Mouse (Mus musculus): ENCODE results near the gene Atpif1.

Atpif1 gene

GRCm38 (mm10) chr4:132532981-132533916, at the start of gene Atpif1:
Gene Atpif1 (minus strand): TSS chr4:132533659.
- WGBS: under 1% methylated on average over 63 of the region's 63 CpGs

GRCm38 (mm10) chr4:132574809-132575347, 41.4 kb upstream of the Atpif1 start:
- WGBS: 86% methylated on average over 1 of the region's 1 CpGs

- 21% methylated on average over 11 of the region's 11 CpGs for WGBS
Observed at GRCm38 (mm10) chr4:132573327-132573726, 39.9 kb upstream of the Atpif1 start.

- 55% methylated on average over 9 of the region's 9 CpGs for WGBS
Observed at GRCm38 (mm10) chr4:132571190-132571589, 37.7 kb upstream of the Atpif1 start.

GRCm38 (mm10) chr4:132569115-132569514, 35.7 kb upstream of the Atpif1 start:
- WGBS: 94% methylated on average over 5 of the region's 5 CpGs

GRCm38 (mm10) chr4:132567361-132567779, 33.9 kb upstream of the Atpif1 start:
- WGBS: 73% methylated on average over 9 of the region's 9 CpGs

- WGBS: 68% methylated on average over 12 of the region's 12 CpGs
Observed at GRCm38 (mm10) chr4:132565089-132565747, 31.8 kb upstream of the Atpif1 start.

- 63% methylated on average over 4 of the region's 4 CpGs for WGBS
Observed at GRCm38 (mm10) chr4:132563965-132564364, 30.5 kb upstream of the Atpif1 start, which contains the start of gene Ptafr. Gene Ptafr (plus strand): TSS chr4:132564067.

GRCm38 (mm10) chr4:132563261-132563660, 29.8 kb upstream of the Atpif1 start:
- WGBS: 65% methylated on average over 3 of the region's 3 CpGs

- WGBS: 85% methylated on average over 7 of the region's 7 CpGs
Observed at GRCm38 (mm10) chr4:132555550-132555949, 22.1 kb upstream of the Atpif1 start.

GRCm38 (mm10) chr4:132554653-132555052, 21.2 kb upstream of the Atpif1 start:
- 60% methylated on average over 8 of the region's 8 CpGs for WGBS

GRCm38 (mm10) chr4:132554221-132554620, 20.8 kb upstream of the Atpif1 start:
- WGBS: 69% methylated on average over 5 of the region's 5 CpGs

- 26% methylated on average over 8 of the region's 8 CpGs for WGBS
Observed at GRCm38 (mm10) chr4:132545851-132546250, 12.4 kb upstream of the Atpif1 start.

- 16% methylated on average over 1 of the region's 1 CpGs for WGBS
Observed at GRCm38 (mm10) chr4:132542724-132543123, 9.3 kb upstream of the Atpif1 start.

- 73% methylated on average over 4 of the region's 4 CpGs for WGBS
Observed at GRCm38 (mm10) chr4:132541413-132541812, 8.0 kb upstream of the Atpif1 start.

- WGBS: 65% methylated on average over 5 of the region's 5 CpGs
Observed at GRCm38 (mm10) chr4:132539481-132539880, 6.0 kb upstream of the Atpif1 start.

- under 1% methylated on average over 60 of the region's 60 CpGs for WGBS
Observed at GRCm38 (mm10) chr4:132535406-132536121, 2.1 kb upstream of the Atpif1 start, which contains the start of gene Dnajc8. Gene Dnajc8 (plus strand): TSS chr4:132535550.

GRCm38 (mm10) chr4:132532496-132532895, 963 bp downstream of the Atpif1 start:
- 11% methylated on average over 5 of the region's 5 CpGs for WGBS

GRCm38 (mm10) chr4:132530033-132530804, 3.2 kb downstream of the Atpif1 start:
- WGBS: 95% methylated on average over 20 of the region's 20 CpGs

- WGBS: 46% methylated on average over 4 of the region's 4 CpGs
Observed at GRCm38 (mm10) chr4:132529344-132529743, 4.1 kb downstream of the Atpif1 start.

All from cerebral cortex, adult 2 months (tissue).